Mouse (Mus musculus): Measurements from ENCODE around the gene Ror1. TPM values are rescaled to one million over a fixed set of nuclear protein-coding genes. Genes with fewer than 3 reads are reported as not detected.

Ror1 gene
- total RNA-seq, 2 experiments from 2014 or later = 9.6 to 10.7 TPM

DNA sequence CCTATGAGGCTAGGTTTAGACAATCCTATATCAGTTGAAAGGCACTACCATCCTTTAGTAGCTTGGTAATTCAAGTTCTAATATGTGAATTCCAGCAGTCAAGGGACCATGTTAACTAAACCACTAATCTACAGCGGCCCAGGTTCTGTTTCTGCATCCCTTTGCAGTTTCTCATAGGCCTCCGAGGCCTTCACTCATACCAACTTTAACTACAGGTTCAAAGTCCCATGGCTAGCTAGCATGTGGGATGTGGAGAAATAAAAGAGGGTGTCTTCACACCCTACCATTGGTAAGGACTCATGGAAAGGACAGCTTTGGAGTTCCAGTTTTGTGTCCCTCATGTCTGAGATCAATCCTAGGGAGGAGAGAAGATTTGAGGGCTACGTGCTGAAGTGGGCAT, 60.1 kb downstream of the Ror1 start:
- no peak for DNase-seq (ENCODE audit: low spot score in 2 of 2)

DNA sequence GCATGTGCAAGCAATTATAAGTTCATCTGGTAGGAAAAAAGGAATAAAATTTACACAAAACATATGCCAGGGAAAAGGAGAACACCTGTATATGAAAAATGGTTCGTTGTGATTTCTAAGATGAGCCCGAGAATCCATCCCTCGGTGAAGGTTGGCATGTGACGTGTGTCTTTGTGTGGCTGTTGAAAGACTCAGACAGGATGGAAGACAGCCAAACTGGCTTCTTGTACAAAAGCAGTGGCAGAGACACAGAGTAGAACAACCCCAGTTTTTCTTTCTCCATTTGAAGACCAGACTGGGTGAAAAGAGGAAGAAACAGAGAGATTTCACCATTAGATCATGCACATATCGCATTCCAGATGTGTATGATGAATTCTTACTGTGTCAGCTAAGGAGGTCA, 62.8 kb downstream of the Ror1 start:
- no peak for DNase-seq (ENCODE audit: low spot score in 2 of 2)

DNA sequence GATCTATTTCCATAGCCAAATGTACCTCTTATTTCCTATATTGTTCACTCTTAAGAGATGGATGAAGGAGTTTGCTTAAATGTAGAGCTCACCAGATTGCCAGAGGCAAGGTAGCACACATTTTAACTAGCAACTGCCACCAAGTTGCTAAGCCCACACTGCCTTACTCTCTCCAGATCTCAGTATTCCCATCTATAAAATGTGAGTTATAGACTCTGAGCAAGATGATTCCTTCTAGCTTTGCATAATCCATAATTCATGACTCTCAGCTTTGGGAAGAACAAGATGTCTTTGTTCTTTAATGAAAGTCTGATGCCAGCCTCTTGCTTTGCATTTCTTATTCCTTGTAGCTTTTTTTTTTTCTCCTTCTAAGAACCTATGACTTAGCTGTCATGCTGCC, 64.6 kb downstream of the Ror1 start:
- DNase-seq (ENCODE audit: low spot score in 2 of 2) = no peak

DNA sequence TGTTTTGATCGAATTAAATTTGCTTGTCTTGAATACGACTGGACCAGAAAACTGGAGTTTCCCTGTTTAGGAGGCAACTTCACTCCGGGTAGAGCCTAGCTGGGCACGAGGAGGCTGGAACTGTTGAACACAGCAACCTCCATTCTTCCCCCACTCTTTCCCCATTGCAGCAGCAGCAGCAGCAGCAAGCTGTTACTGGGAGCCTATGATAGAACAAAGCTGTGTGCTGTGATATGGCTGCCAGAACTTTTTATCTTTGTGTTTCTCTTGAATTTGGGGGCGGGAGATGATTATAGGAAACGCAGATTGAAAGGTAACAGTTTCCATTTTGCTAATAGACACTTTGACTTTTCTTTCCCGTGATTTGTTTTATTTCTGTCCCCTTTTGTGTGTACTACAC, 70.2 kb downstream of the Ror1 start:
- no peak for DNase-seq (ENCODE audit: low spot score in 2 of 2)

DNA sequence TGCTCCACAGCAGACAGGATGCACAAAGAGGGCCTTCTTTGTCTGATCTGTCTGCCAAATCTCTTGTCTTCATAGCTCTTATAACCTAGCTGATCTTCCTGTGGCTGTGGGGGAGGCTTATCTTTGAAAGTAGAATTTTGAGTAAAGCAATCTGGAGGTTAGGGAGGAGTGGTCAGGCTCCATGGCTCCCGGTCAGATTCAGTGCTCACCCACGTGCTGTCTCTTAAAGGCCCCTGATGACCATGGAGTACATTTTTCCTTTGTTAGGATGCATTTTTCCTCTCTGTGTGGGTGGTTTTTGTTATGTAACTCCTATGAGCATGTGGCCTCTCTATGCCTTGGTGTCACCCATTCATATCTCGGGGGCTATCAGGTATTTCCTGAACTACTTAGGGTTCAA, 71.3 kb downstream of the Ror1 start:
- DNase-seq (ENCODE audit: low spot score in 2 of 2) = no peak

DNA sequence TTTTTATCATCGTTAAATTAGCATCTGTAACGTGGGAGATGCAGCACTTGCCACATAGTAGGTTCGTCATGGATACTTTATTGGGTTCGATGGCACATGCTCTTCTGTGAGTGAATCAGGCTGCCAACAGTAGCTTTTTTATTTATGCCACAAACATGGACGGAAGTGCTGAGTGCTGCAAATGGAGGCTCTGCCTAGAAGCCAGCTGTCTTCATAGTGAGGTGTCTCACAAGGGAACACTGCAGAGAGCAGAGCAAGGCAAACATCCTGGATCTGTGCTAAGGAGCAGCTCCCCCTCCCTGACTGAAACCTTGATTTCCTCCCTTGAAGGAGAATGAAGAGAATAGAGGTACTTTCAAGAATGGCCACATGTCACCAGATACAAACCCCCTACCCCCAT, 74.1 kb downstream of the Ror1 start:
- no peak for DNase-seq (ENCODE audit: low spot score in 2 of 2)

DNA sequence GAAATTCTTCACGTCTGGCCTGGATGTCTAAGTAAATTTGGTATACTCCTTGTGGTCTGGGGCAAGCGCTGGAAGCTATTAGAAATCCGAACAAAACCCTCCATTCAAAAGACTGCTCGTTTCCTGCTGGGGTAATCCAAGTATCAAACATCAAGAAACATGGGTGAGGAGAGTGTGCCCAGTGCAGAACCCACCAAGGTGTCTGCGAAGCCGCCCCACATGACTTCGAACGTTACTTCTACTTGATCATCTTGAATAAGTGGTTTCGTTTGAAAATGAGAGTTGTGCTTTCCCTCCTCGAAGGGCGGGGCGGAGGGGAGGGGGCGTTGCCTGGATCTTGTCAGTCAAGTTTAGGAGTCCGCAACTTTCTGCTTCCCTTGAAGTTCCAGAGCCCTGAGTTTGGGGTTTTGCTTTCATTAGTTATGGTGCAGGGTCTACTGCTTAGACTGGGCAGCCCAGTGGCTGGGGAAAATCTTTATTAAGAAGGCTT, 74.6 kb downstream of the Ror1 start:
- peak in 1 of 2 experiments; percentile 38 for DNase-seq (ENCODE audit: low spot score in 2 of 2)

DNA sequence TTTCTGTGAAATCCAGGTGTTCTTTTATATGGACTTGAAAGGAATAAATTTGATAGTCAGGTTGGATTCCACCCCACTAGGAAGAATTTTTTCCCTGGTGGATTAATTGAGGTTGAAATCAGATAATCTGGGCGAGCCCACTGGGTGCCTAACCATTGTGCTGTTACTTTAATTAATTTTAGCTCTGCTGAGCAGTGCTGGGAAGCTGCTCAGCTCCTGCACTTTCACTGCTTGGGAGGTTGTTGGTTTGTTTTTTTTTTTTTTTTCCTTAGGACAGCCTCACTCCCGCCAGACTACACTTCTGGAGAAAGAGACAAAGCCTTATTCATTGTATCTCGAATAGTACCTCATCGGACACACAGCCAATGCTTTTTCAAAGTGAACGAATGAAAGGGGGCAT, 75.2 kb downstream of the Ror1 start:
- DNase-seq (ENCODE audit: low spot score in 2 of 2) = no peak

DNA sequence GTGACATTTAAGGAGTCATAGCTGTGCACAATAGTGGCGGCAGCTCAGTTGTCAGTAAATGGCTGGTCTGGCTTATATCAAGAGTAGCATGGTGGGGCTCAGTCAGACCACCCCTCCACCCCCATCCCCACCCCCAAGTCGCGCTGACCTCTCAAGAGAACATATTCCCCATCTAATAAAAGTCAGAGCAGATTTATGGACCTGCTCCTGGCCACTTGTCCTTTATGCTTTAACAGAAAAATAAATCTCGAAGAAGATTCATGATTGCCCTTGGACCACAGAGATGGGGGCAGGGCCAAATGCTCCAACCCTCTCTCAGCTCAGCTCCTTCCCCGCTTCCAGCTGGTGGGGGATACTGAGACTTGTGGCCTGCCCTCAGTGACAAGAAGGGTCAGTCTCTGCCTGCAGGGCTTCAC, 75.9 kb downstream of the Ror1 start:
- no peak for DNase-seq (ENCODE audit: low spot score in 2 of 2)

DNA sequence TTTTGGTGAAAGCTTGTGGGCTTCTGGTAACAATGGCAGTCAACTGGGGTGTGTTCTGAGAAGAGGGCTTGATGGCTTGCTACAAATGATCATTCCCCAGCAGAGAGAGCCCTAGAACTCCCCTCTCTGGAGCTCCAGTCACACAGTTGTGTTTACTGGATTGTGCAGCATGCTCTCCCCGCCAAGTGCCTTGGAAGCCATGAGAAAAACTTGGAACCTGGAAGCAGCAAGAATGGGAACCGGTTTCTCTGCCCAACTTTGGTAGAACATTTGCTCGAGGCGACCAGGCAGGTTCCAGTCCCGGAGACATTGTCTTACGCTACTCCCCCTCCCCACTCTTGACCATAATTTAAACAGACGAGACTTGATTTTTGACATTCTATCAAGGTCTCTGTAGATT, 80.0 kb downstream of the Ror1 start:
- no peak for DNase-seq (ENCODE audit: low spot score in 2 of 2)

DNA sequence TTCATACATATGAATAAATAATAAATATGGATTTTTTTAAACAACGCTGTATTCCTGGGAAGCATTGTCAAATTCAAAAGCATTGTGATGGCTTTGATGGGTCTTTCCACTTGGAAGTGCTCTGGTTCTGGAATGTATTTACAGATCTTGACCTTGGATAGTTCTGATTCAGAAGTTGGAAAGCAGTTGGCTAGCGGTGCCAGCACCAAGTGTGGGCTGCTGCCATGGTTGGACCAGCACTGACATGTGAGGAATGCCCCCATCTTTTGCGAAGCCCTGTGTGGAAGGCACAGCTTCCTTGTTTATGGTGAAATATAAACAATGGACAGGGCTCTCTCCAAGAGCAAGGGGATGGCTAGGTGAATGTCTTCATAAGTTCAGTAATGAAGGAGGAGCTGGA, 82.7 kb downstream of the Ror1 start:
- DNase-seq (ENCODE audit: low spot score in 2 of 2) = no peak

DNA sequence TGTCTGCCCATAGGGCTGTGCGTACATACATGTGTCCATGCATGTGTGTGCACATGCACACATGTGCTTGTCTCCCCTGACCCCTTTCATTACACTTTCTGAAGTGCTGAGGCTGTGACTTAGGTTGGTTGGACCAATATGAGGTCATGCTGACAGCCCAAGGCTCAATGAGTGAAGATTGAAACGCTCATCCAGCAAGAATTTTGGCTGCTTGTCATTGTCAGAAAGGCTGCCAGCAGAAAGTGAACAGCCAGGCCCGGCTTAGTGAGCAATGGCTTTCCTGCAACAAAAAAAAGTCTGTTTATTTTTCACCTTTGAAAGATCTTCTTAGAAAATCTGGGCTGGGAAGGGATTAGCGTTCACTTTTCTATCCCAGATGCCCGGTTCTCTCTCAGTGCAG, 86.1 kb downstream of the Ror1 start:
- DNase-seq (ENCODE audit: low spot score in 2 of 2) = peak; percentile 38 to 74

DNA sequence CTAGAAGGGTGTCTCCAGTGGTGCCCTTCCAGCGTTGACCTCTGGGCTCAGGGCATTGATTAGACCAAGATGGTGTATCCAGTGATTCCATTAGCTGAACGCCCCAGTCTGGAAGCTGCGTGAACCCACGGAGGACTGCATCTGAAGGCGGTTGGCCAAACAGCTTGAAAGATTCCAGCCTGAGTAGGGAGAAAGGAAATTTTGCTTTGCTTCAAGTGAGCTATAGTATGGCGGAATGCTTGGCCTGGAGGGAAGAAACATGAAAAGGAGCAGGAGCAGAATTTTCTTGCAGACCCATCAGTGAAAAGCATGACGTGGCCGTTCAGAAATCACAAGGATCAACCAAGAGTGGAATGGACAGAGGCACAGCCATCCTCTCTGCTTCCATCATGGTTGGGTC, 91.2 kb downstream of the Ror1 start:
- no peak for DNase-seq (ENCODE audit: low spot score in 2 of 2)

DNA sequence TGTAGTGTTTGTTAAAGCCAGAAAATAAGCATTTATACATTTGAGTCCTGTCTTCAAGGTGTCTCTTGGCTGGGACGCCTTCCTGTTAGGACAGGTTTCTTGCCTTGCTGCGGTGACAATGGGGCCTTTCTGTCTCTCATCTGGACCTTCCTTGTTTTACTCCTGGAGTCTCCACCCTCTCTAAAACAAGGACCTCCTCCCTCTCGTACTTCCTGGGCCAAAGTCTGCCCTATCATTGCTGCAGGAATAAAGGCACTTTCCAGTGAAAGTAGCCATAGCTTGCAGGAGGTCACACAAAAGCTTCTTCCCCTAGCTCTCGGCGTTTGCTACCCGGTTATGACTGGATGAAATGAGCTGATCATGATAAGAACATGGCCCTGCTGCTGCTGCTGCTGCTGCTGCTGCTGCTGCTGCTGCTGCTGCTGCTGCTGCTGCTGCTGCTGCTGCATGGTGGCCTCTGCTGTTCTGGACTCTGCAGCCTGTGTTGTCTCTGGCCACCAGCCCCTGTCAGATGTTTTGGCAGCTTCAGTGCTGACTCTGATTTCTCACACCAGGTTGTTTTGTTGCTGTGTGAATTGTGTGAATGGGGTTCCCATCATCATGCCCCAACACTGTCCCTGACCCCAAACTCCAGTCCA, 92.1 kb downstream of the Ror1 start:
- no peak for DNase-seq (ENCODE audit: low spot score in 2 of 2)

DNA sequence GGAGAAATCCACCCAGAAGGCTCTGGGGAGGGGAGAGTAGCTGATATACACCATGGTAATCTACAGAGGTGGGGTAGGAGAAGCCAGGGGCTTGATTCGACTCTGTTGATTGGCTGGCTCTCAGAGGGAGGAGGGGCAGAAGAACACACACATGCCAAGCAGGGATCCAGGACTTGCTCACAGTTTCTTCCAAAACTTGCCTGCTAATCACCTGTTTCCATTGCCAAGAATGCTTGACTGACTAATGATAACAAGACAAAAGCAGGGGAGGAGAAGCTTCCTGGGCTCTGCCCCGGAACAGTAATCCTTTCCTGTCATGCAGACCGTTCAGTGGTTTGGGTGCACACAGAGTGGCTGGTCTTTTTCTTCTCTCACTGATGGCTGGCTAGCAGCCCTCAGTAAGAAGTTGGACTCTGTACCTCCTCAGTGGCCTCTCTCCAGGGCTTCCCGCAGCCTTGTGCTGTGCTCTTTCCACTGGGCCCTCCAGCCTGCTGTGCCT, 92.7 kb downstream of the Ror1 start:
- DNase-seq (ENCODE audit: low spot score in 2 of 2) = peak in 1 of 2 experiments; percentile 19

DNA sequence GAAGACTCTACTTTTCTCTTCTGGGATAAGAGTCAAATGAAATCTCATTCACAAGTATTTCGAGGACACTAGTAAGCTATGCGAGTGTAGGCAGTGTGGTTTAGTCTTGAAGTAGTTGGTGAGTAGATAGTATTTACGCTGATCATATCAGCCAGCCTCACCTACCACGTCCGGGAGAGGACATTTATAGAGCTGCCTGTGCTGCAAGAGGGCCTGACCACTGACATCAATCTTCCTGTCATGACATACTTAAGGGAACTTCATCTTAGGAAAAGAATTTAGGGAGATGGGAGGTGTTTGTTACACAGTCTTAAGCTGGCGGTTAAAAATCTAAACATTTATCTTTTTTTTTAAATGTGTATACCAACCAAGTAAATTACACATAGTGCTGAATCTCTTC, 95.9 kb downstream of the Ror1 start:
- DNase-seq (ENCODE audit: low spot score in 2 of 2) = no peak

DNA sequence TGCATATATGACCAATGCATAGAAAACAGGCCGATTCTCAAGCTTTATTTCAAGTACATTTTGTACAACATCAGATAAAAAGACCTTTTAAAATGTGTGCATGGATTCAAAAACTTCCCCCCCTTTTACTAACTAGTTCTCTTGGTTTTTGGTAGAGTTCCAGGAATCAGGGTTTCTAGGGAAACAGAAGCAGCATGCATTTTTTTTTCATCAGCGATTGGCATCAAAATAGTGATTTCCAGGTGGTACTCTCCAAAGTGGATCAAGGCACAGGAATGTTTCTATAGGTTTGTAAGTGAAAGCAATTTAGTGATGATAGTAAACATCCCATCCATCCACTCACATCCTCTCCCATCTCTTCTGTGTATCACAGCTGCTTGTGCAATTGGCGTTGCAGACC, 98.5 kb downstream of the Ror1 start:
- no peak for DNase-seq (ENCODE audit: low spot score in 2 of 2)

DNA sequence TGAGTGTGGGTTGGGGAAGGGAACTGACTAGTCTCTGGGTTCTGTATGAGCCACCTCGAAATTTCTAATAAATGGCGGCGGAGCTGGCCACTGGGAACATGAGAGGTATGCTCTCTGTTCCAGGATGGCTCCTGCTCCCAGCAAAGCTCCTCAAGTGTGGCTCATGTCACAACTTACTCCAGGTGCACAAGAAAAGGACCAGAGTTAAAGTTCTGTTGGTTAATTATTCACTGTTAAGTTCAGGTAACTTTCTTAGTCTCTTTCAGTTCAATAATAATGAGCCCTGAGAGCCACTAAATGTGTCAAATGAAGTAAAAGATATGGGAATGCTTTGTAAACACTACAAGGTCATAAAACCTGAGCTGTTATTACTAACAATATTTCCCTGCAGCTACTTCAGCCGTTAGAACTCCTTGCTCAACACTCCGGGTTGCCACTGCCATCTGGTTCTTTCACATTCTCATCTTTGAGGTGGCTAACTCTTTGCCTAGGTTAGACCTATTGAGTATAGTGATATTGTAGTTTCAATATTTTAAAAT, 100.7 kb downstream of the Ror1 start:
- DNase-seq (ENCODE audit: low spot score in 2 of 2) = no peak

DNA sequence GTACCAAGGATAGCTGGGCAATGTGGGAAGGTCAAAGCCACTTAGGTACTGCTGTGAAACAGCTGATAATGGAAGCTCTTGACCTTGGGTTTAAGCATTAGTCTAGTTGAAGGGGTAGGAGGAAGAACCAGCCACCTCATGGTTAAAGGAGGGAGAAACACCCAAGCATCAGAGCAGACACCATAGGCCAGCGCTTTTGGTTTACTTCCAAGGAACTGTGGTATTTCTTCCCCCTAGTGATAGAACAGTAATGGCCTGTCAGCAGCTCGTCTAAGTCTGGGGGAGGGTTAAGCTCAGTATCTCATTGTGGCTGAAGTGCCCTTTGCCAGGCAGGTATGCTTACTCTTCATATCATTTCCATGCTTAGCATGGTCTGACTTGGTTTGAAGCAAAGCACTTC, 102.7 kb downstream of the Ror1 start:
- no peak for DNase-seq (ENCODE audit: low spot score in 2 of 2)

DNA sequence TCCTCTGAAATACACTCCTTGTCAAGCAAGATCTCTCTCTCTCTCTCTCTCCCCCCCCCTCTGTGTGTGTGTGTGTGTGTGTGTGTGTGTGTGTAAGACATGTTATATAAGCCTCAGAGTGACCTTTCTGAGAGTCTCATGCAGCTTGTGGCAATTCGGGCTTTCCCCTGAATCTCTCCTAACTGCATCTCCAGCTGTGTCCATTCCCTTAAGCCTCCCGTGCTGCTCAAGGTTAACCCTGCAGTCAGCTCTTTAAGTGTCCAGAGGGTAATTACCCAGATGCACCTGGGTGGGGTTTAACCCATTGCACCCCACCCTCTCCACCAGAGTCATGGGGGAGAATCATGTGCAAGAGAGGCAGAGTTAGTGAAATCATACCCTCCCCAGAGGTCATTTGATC, 105.7 kb downstream of the Ror1 start:
- no peak for DNase-seq (ENCODE audit: low spot score in 2 of 2)

DNA sequence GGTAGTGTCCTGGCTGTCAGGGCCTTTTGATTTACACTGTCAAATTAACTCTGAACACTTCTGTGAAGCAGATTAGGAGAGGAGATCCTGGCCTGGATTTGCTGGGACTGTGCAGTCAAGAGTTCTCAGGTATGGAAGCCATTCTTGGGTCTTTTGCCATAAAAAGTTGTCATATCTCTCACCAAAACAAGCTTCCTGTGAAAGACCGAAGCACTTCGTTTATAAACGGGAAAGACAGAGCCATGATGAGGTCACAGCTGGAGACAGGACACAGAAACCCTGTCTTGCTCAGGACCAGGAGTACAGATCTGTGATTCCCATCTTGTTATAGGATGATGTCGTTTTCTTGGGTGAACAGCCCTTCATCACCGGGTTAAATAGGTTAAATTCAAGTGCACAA, 107.5 kb downstream of the Ror1 start:
- DNase-seq (ENCODE audit: low spot score in 2 of 2) = no peak

DNA sequence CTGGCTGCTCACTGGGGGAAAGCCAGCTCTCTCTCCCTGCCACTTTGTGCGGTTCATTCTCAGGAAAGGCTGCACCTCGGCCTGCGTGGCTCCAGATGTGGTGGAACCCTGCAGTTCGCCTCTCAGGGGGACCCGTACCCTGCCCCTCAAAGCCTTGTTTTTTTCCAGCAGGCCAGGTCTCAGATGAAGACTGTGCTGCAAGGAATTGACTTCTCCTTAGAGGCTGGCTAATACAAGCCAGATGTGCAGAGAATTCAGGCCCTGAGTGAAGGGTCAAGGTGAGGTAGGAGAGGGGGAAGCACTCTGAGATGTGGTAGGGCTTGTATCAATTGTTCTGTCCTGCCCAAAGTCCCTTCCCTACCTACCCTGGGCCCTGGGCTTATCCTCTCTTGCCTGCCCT, 108.1 kb downstream of the Ror1 start:
- DNase-seq (ENCODE audit: low spot score in 2 of 2) = no peak

DNA sequence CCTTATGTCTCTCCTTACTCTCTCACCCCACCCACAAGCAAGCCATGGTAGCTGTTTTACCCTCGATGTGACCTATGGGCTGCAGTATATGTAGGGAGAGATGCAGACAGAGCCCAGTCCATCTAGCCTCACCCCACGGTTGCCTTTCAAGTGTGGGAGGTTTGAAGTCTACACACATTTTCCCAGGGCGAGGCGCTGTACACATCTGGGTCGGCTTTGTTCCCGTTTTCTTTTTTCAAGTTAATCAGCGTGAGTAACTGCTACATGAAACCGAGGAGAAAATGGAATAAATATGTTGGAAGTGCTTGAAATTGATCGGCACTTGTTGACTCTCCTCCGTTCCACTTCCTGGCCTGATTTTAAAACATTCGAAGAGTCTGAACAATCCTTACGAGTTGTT, 108.8 kb downstream of the Ror1 start:
- no peak for DNase-seq (ENCODE audit: low spot score in 2 of 2)
